Mouse (Mus musculus) right cerebral cortex, postnatal 10 days (tissue): ENCODE results near the gene Phactr2.

Experiments used
- DNase-seq, 2 experiments: peaks; one replicate each; pipeline ENCODE4 v3.0.0; 2021; ENCODE audit warnings: low spot score in 2 of 2

Phactr2 gene

GRCm38 (mm10) chr10:13275152-13275551, 199.1 kb downstream of the Phactr2 start:
- DNase-seq: no peak

GRCm38 (mm10) chr10:13274699-13275098, 199.5 kb downstream of the Phactr2 start:
- no peak for DNase-seq

GRCm38 (mm10) chr10:13273756-13274155, 200.5 kb downstream of the Phactr2 start:
- DNase-seq: no peak

GRCm38 (mm10) chr10:13271716-13272115, 202.5 kb downstream of the Phactr2 start:
- no peak for DNase-seq

- no peak for DNase-seq
Observed at GRCm38 (mm10) chr10:13271099-13271498, 203.1 kb downstream of the Phactr2 start.

- DNase-seq: no peak
Observed at GRCm38 (mm10) chr10:13270270-13270669, 203.9 kb downstream of the Phactr2 start.

GRCm38 (mm10) chr10:13259251-13259650, 215.0 kb downstream of the Phactr2 start:
- DNase-seq: no peak

- DNase-seq: no peak
Observed at GRCm38 (mm10) chr10:13256196-13256595, 218.0 kb downstream of the Phactr2 start.

GRCm38 (mm10) chr10:13250280-13250679, 223.9 kb downstream of the Phactr2 start:
- DNase-seq: no peak

- DNase-seq: no peak
Observed at GRCm38 (mm10) chr10:13249126-13249525, 225.1 kb downstream of the Phactr2 start.

GRCm38 (mm10) chr10:13245714-13246113, 228.5 kb downstream of the Phactr2 start:
- DNase-seq: no peak

GRCm38 (mm10) chr10:13244192-13244591, 230.0 kb downstream of the Phactr2 start:
- DNase-seq: no peak

- DNase-seq: no peak
Observed at GRCm38 (mm10) chr10:13240431-13240830, 233.8 kb downstream of the Phactr2 start.

- no peak for DNase-seq
Observed at GRCm38 (mm10) chr10:13238188-13238587, 236.0 kb downstream of the Phactr2 start.

GRCm38 (mm10) chr10:13236866-13237265, 237.3 kb downstream of the Phactr2 start:
- no peak for DNase-seq

- no peak for DNase-seq
Observed at GRCm38 (mm10) chr10:13234503-13234902, 239.7 kb downstream of the Phactr2 start.

GRCm38 (mm10) chr10:13233941-13234340, 240.3 kb downstream of the Phactr2 start:
- no peak for DNase-seq

GRCm38 (mm10) chr10:13233143-13233622, 241.0 kb downstream of the Phactr2 start:
- DNase-seq: no peak

- no peak for DNase-seq
Observed at GRCm38 (mm10) chr10:13232443-13233142, 241.6 kb downstream of the Phactr2 start.

GRCm38 (mm10) chr10:13230716-13231115, 243.5 kb downstream of the Phactr2 start:
- no peak for DNase-seq

- DNase-seq: peak; percentile 31 to 40
Observed at GRCm38 (mm10) chr10:13225377-13226063, 248.7 kb downstream of the Phactr2 start.

GRCm38 (mm10) chr10:13222135-13222534, 252.1 kb downstream of the Phactr2 start:
- no peak for DNase-seq

GRCm38 (mm10) chr10:13220061-13220460, 254.2 kb downstream of the Phactr2 start:
- no peak for DNase-seq
